Mouse (Mus musculus) embryonic facial prominence, embryonic 11.5 days (tissue): Measurements from ENCODE around the gene Il6ra. TPM values are rescaled to one million over a fixed set of nuclear protein-coding genes. Genes with fewer than 3 reads are reported as not detected.

Experiments used
- ATAC-seq: fragments of 200-750 bp; cut with Nextera tagmentation; replicated peaks from 2 replicates; pipeline ENCODE4 v1.8.0; 2017; ENCODE audit warnings: low read depth; ENCODE audit not compliant: insufficient number of reproducible peaks, low FRiP score, low TSS enrichment
- DNase-seq: peaks from one replicate; pipeline ENCODE4 v3.0.0-alpha.2; 2015; ENCODE audit warnings: low spot score
- H3K27ac ChIP-seq: fragments of 300-500 bp; sonication (generic); replicated peaks from 2 replicates; pipeline ENCODE4 v1.5.1; 2014; ENCODE audit warnings: mild to moderate bottlenecking, low read depth, low read length, control low read depth
- H3K27me3 ChIP-seq: fragments of 300-500 bp; sonication (generic); 2 replicates; pipeline ENCODE4 v1.6.1; 2014; ENCODE audit warnings: mild to moderate bottlenecking, low read length, moderate library complexity, mixed read lengths; ENCODE audit not compliant: control insufficient read depth, insufficient read depth
- H3K36me3 ChIP-seq: fragments of 300-500 bp; sonication (generic); replicated peaks from 2 replicates; pipeline ENCODE4 v1.6.1; 2014; ENCODE audit warnings: low read depth, mild to moderate bottlenecking, low read length, moderate library complexity, mixed read lengths; ENCODE audit not compliant: control insufficient read depth, insufficient read depth
- H3K4me1 ChIP-seq: fragments of 300-500 bp; sonication (generic); 2 replicates; pipeline ENCODE4 v1.6.1; 2014; ENCODE audit warnings: low read length, mixed read lengths; ENCODE audit not compliant: control insufficient read depth, insufficient read depth
- H3K4me2 ChIP-seq: fragments of 300-500 bp; sonication (generic); 2 replicates; pipeline ENCODE4 v1.6.1; 2014; ENCODE audit warnings: low read depth, mild to moderate bottlenecking, control low read depth, low read length, moderate library complexity
- H3K4me3 ChIP-seq: fragments of 300-500 bp; sonication (generic); 2 replicates; pipeline ENCODE4 v1.5.1; 2014; ENCODE audit warnings: low read depth, low read length, control low read depth
- H3K9ac ChIP-seq: fragments of 300-500 bp; sonication (generic); replicated peaks from 2 replicates; pipeline ENCODE4 v1.6.1; 2014; ENCODE audit warnings: mild to moderate bottlenecking, control low read depth, low read length
- H3K9me3 ChIP-seq: fragments of 300-500 bp; sonication (generic); replicated peaks from 2 replicates; pipeline ENCODE4 v1.6.1; 2016; ENCODE audit warnings: mild to moderate bottlenecking, low read length, inconsistent platforms, mixed read lengths; ENCODE audit not compliant: control insufficient read depth
- WGBS: fragments of 180-500 bp; shearing (Covaris S2); extraction: QIAGEN DNeasy Blood & Tissue Kit; methylation state at CpG from one replicate; pipeline ENCODE4 v1.1.7; 2014; 5-methylcytosine and 5-hydroxymethylcytosine counted together
- polyA plus RNA-seq: library from polyadenylated mRNA; unstranded; fragments of >200 nt; fragmentation: Nextera tagmentation; extraction: Ambion mirVana; gene quantifications from 2 replicates; pipeline ENCODE4 v1.2.1, GENCODE M21; 2014

Gene Il6ra
- polyA plus RNA-seq, 1 experiment from 2014 or later, result 0.21 TPM

DNA sequence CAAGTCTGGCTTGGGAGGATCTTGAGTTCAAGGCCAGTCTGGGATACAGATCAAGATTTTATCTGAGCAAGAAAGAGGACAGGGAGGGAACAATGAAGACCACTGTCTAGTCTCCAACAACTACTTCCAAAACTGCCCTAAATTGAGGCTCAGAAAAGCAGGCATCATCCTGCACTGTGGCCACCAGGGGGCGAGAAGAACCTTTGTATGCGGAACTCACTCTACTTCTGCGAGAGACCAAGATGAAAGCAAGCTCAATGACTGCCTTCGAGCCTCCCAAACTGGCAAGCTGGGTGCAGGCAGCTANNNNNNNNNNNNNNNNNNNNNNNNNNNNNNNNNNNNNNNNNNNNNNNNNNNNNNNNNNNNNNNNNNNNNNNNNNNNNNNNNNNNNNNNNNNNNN lies 40.4 kb upstream of the Il6ra start:
- Histone ChIP-seq H3K36me3 (peaks cover 11% of the 10 kb centered on the region), H3K4me1 (no peaks in the 10 kb centered on the region), H3K27me3 (no peaks in the 10 kb centered on the region), H3K27ac (no peak overlapping the region), H3K4me3 (no peak overlapping the region), H3K9me3 (no peaks in the 10 kb centered on the region), H3K4me2 (no peak overlapping the region), H3K9ac (no peak overlapping the region)
- DNase-seq (peak; percentile 88), ATAC-seq (no peak)
- WGBS, result 7% methylated on average over 4 of the region's 4 CpGs

DNA sequence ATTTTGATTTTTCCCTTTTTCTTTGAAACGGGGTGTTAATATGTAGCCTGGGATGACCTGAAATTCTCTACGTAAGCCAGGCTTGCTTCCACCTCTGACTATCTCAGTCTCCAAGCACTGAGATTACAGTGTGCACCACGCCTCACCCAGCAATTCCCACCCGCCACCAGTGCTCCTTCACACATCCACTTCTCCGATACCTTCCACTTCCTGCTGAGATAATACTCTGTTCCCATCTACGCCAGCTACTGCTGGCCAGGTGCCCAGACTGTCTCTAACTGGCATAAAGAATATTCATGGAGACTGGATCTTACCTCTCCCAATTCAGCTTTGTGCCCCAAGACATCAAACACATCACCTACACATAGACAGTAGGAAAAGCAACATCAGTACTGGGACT lies 35.7 kb upstream of the Il6ra start:
- H3K4me3 ChIP-seq, result no peak overlapping the region
- WGBS, result 91% methylated on average over 6 of the region's 6 CpGs
- DNase-seq, result no peak
- no peak overlapping the region for H3K27ac ChIP-seq
- peaks cover 12% of the 10 kb centered on the region for H3K36me3 ChIP-seq
- no peaks in the 10 kb centered on the region for H3K4me1 ChIP-seq
- H3K9me3 ChIP-seq, result no peaks in the 10 kb centered on the region
- no peak for ATAC-seq
- H3K4me2 ChIP-seq, result no peak overlapping the region
- no peak overlapping the region for H3K9ac ChIP-seq
- no peaks in the 10 kb centered on the region for H3K27me3 ChIP-seq

DNA sequence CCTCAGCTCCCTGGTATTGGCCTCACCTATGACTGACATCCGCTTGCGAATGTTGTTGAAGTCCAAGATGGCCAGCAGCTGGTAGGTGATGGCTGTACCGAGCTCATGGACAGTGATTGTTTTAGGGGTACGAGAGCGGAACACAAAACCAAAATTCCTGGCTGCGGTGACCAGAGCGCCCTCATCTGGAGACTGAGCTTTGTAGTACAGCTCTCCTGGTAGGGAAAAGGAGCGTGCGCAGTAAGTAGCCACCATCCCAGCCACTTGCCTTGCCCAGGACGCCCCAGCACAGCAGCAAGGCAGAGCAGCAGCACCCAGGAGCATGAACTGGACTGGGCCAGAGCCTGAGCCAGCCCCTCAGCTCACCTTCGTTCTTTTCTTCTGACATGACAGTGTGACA lies 35.0 kb upstream of the Il6ra start:
- H3K4me2 ChIP-seq, result no peak overlapping the region
- ATAC-seq (no peak), DNase-seq (no peak)
- H3K27ac ChIP-seq, result no peak overlapping the region
- H3K36me3 ChIP-seq, result peaks cover 12% of the 10 kb centered on the region
- WGBS, result 85% methylated on average over 11 of the region's 11 CpGs
- no peak overlapping the region for H3K4me3 ChIP-seq
- no peaks in the 10 kb centered on the region for H3K27me3 ChIP-seq
- no peak overlapping the region for H3K9ac ChIP-seq
- no peaks in the 10 kb centered on the region for H3K9me3 ChIP-seq
- no peaks in the 10 kb centered on the region for H3K4me1 ChIP-seq

- H3K27ac ChIP-seq, result no peak overlapping the region
Observed at GRCm38 (mm10) chr3:89945026-89945425, 32.0 kb upstream of the Il6ra start.

DNA sequence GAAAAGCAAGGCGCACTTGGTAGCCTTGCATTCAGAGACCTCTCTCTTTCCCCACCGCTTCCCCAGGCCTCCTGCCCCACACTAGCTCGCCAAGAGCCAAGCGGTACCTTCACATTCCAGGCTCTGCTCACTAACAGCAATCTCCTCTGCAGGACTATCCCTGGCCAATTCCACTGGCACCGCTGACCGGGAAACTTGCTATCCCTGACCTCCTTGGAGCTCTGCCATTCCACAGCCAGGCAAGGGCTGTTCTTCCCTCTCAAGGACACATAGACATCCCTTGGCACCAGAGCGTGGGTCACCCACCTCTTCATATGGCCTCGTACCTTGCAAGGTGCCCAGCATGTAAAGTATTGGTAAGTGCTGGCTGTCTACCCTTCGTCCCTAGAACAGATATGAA lies 29.9 kb upstream of the Il6ra start:
- WGBS, result 95% methylated on average over 9 of the region's 9 CpGs
- H3K27me3 ChIP-seq, result no peaks in the 10 kb centered on the region
- ATAC-seq (no peak), DNase-seq (no peak)
- no peak overlapping the region for H3K9ac ChIP-seq
- H3K4me2 ChIP-seq, result no peak overlapping the region
- H3K9me3 ChIP-seq, result no peaks in the 10 kb centered on the region
- H3K36me3 ChIP-seq, result peaks cover 12% of the 10 kb centered on the region
- H3K27ac ChIP-seq, result no peak overlapping the region
- H3K4me3 ChIP-seq, result no peak overlapping the region
- no peaks in the 10 kb centered on the region for H3K4me1 ChIP-seq

More at GRCm38 (mm10) chr3:89945026-89945425, 32.0 kb upstream of the Il6ra start:
- DNase-seq (no peak), ATAC-seq (no peak)
- Histone ChIP-seq H3K27me3 (no peaks in the 10 kb centered on the region), H3K4me2 (no peak overlapping the region), H3K9ac (no peak overlapping the region), H3K4me1 (no peaks in the 10 kb centered on the region), H3K36me3 (peaks cover 12% of the 10 kb centered on the region), H3K9me3 (no peaks in the 10 kb centered on the region), H3K4me3 (no peak overlapping the region)
- WGBS, result 81% methylated on average over 8 of the region's 8 CpGs

DNA sequence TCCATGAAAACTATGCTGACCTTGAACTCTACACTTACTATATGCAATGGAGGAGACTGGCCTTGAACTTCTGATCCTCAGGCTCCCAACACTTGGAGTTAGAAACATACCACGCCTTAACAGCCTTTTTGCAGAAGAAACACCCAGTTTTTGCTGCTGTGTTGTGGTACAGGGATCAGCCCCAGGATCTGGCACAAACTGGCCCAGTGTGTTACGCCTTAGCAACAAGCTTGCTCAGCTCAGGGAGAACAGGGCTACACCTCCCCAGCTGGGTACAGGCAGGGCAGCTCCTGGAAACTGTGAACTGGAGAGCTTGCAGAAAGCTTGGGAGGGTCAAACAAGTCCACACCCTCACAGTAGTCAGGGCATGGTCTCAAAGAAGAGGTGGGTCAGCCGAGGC lies 23.5 kb upstream of the Il6ra start:
- Histone ChIP-seq H3K36me3 (no peaks in the 10 kb centered on the region; the same call in none of the 2 replicates), H3K4me3 (no peak overlapping the region), H3K27ac (no peak overlapping the region), H3K9ac (no peak overlapping the region), H3K4me2 (no peak overlapping the region), H3K9me3 (no peaks in the 10 kb centered on the region), H3K4me1 (no peaks in the 10 kb centered on the region), H3K27me3 (no peaks in the 10 kb centered on the region)
- ATAC-seq (no peak), DNase-seq (no peak)
- WGBS, result 87% methylated on average over 3 of the region's 3 CpGs

- H3K36me3 ChIP-seq, result no peaks in the 10 kb centered on the region
- no peak overlapping the region for H3K4me2 ChIP-seq
- DNase-seq (no peak), ATAC-seq (no peak)
- no peak overlapping the region for H3K9ac ChIP-seq
- H3K9me3 ChIP-seq, result no peaks in the 10 kb centered on the region
- H3K4me3 ChIP-seq, result no peak overlapping the region
- no peaks in the 10 kb centered on the region for H3K27me3 ChIP-seq
- H3K4me1 ChIP-seq, result no peaks in the 10 kb centered on the region
- WGBS, result 86% methylated on average over 2 of the region's 2 CpGs
- no peak overlapping the region for H3K27ac ChIP-seq
Observed at GRCm38 (mm10) chr3:89932925-89933324, 19.9 kb upstream of the Il6ra start.

DNA sequence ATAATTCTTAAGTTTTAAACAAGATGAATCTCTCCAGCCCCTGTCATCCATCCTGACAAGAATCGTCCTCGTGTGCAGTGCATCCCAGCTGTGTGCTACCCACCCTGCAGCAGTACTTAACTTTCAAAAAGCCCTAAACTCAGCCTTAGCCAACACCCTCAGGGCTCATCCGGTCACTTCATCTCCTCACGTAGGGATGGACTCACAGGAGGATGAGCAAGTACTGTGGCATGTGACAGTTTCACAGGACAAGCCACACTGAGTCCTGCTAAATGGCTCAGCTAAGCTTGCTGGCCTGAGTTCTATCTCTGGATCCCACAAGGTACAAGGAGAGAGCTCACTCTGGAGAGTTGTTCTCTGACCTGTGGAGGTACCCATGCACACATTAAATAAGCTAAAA lies 16.0 kb upstream of the Il6ra start:
- DNase-seq, result no peak
- Histone ChIP-seq H3K4me1 (no peaks in the 10 kb centered on the region), H3K4me3 (no peak overlapping the region), H3K9ac (no peak overlapping the region), H3K9me3 (no peaks in the 10 kb centered on the region), H3K4me2 (no peak overlapping the region), H3K27me3 (no peaks in the 10 kb centered on the region), H3K27ac (no peak overlapping the region), H3K36me3 (no peaks in the 10 kb centered on the region)
- ATAC-seq, result no peak
- 64% methylated on average over 4 of the region's 4 CpGs for WGBS
